Mouse (Mus musculus) heart, embryonic 16.5 days (tissue): Measurements from ENCODE around the gene Tmem50a. TPM values are rescaled to one million over a fixed set of nuclear protein-coding genes. Genes with fewer than 3 reads are reported as not detected.

Experiments used
- ATAC-seq: fragments of 200-750 bp; cut with Nextera tagmentation; replicated peaks from 2 replicates; pipeline ENCODE4 v1.8.0; 2017; ENCODE audit warnings: moderate number of reproducible peaks; ENCODE audit not compliant: insufficient read depth, low FRiP score; ENCODE audit errors: extremely low read depth
- H3K27ac ChIP-seq: fragments of 300-500 bp; sonication (generic); 2 replicates; pipeline ENCODE4 v1.5.1; 2014; ENCODE audit warnings: mild to moderate bottlenecking, low read length, control low read depth, moderate library complexity
- H3K27me3 ChIP-seq: fragments of 300-500 bp; sonication (generic); 2 replicates; pipeline ENCODE4 v1.6.1; 2014; ENCODE audit warnings: low read length, mixed read lengths; ENCODE audit not compliant: control insufficient read depth, insufficient read depth
- H3K36me3 ChIP-seq: fragments of 300-500 bp; sonication (generic); 2 replicates; pipeline ENCODE4 v1.6.1; 2014; ENCODE audit not compliant: control insufficient read depth, insufficient read depth
- H3K4me1 ChIP-seq: fragments of 300-500 bp; sonication (generic); 2 replicates; pipeline ENCODE4 v1.6.1; 2014; ENCODE audit warnings: low read length, mixed read lengths; ENCODE audit not compliant: control insufficient read depth, insufficient read depth
- H3K4me2 ChIP-seq: fragments of 300-500 bp; sonication (generic); 2 replicates; pipeline ENCODE4 v1.6.1; 2014; ENCODE audit warnings: low read depth, mild to moderate bottlenecking, control low read depth, low read length
- H3K4me3 ChIP-seq: fragments of 300-500 bp; sonication (generic); 2 replicates; pipeline ENCODE4 v1.5.1; 2014; ENCODE audit warnings: mild to moderate bottlenecking, control low read depth, low read length
- H3K9ac ChIP-seq: fragments of 300-500 bp; sonication (generic); 2 replicates; pipeline ENCODE4 v1.6.1; 2014; ENCODE audit warnings: low read length, control low read depth
- H3K9me3 ChIP-seq: fragments of 300-500 bp; sonication (generic); replicated peaks from 2 replicates; pipeline ENCODE4 v1.6.1; 2016; ENCODE audit warnings: low read length; ENCODE audit not compliant: control insufficient read depth
- WGBS: fragments of 180-500 bp; shearing (Covaris S2); extraction: QIAGEN DNeasy Blood & Tissue Kit; methylation state at CpG from one replicate; pipeline ENCODE4 v1.1.7; 2014; 5-methylcytosine and 5-hydroxymethylcytosine counted together
- polyA plus RNA-seq: library from polyadenylated mRNA; unstranded; fragments of >200 nt; fragmentation: Nextera tagmentation; extraction: Ambion mirVana; gene quantifications from 2 replicates; pipeline ENCODE4 v1.2.1, GENCODE M21; 2015

Gene Tmem50a
- polyA plus RNA-seq, 1 experiment from 2014 or later = 150 TPM

DNA sequence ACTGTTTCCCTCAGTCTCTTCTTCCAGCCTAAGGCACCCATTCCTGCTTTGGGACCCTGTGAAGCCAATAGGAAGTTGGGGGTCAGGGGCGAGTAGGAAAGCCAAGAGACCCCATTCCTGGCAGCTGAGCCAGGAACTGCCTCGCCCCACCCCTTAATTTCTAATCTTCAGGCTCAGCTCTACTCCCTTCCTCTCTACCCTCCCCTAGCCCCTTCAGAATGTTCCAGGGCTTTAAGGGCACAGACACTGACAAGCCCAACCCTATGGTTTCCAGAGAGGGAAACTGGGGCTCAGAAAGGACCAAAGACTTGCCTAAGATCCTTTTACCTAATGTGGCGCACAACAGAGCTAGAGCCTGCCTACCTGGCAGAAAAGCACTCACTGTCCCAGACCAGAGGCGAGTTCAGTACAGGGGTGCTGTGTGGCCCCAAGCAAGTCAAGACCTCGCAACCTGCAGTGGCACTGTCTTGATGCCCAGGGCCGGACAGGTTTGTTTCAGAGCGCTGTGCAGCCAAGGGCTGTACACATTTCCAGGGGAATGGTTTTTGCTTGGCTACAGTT, 44.9 kb downstream of the Tmem50a start:
- Histone ChIP-seq H3K4me2 (peak overlapping the region; percentile 61), H3K4me3 (peak overlapping the region; percentile 27), H3K27me3 (peaks cover 22% of the 10 kb centered on the region), H3K36me3 (no peaks in the 10 kb centered on the region), H3K27ac (no peak overlapping the region), H3K9me3 (no peaks in the 10 kb centered on the region), H3K4me1 (peaks cover 6% of the 10 kb centered on the region), H3K9ac (peak overlapping the region; percentile 50)
- 44% methylated on average over 7 of the region's 7 CpGs for WGBS
- ATAC-seq = peak; percentile 63

- peak overlapping the region; percentile 61 for H3K4me2 ChIP-seq
- no peak for ATAC-seq
- H3K9ac ChIP-seq = peak overlapping the region; percentile 50
- no peak overlapping the region for H3K27ac ChIP-seq
- H3K4me3 ChIP-seq = peak overlapping the region; percentile 27
- 10% methylated on average over 16 of the region's 16 CpGs for WGBS
- H3K4me1 ChIP-seq = peaks cover 6% of the 10 kb centered on the region
- H3K9me3 ChIP-seq = no peaks in the 10 kb centered on the region
- no peaks in the 10 kb centered on the region for H3K36me3 ChIP-seq
- peaks cover 22% of the 10 kb centered on the region for H3K27me3 ChIP-seq
Observed at GRCm38 (mm10) chr4:134869068-134869730, 45.6 kb downstream of the Tmem50a start.

DNA sequence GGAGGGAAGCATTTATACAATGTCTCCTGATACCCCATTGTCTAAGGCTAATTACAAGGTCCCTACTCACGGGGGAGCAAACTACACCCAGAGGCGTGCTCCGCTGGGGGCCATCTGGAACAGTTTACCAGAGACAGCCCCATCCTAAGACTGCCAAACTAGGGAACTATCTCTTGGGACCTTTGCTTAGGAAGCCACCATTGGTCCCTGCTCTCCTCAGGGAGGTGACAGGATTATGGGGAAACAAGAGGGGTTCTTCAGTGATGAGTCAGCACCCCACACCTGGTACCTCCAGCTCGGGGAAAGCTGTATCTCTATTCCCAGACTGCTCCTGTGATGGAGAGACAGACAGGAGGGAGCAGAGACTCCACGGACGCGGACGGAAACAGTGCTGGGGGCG, 46.3 kb downstream of the Tmem50a start:
- ATAC-seq = no peak
- no peak overlapping the region for H3K4me3 ChIP-seq
- no peaks in the 10 kb centered on the region for H3K9me3 ChIP-seq
- H3K4me2 ChIP-seq = no peak overlapping the region
- 31% methylated on average over 9 of the region's 9 CpGs for WGBS
- H3K4me1 ChIP-seq = peaks cover 6% of the 10 kb centered on the region
- H3K27ac ChIP-seq = no peak overlapping the region
- no peaks in the 10 kb centered on the region for H3K36me3 ChIP-seq
- H3K9ac ChIP-seq = no peak overlapping the region
- peaks cover 22% of the 10 kb centered on the region for H3K27me3 ChIP-seq

DNA sequence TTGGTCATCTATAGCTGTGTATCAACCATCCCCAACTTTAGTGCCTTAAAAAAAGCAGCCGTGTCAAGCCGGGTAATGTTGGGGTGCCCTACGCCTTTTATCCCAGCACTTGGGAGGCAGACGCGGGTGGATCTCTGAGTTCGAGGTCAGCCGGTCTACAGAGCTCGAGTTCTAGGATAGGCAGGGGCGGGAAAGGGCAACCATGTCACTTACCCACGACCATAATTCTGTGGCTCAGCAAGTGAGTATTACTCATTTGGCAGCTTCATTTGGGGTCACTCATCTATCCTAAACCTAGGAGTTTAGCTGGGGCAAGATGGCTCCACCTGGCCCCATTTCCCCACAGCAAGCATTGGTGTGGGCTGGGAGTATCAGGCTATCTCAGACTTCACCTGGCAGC, 46.8 kb downstream of the Tmem50a start:
- H3K4me2 ChIP-seq = no peak overlapping the region
- no peak overlapping the region for H3K27ac ChIP-seq
- H3K9ac ChIP-seq = no peak overlapping the region
- peaks cover 22% of the 10 kb centered on the region for H3K27me3 ChIP-seq
- no peaks in the 10 kb centered on the region for H3K9me3 ChIP-seq
- H3K4me1 ChIP-seq = peaks cover 6% of the 10 kb centered on the region
- H3K36me3 ChIP-seq = no peaks in the 10 kb centered on the region
- H3K4me3 ChIP-seq = no peak overlapping the region
- no peak for ATAC-seq
- 89% methylated on average over 10 of the region's 10 CpGs for whole genome bisulfite sequencing

- H3K4me3 ChIP-seq = no peak overlapping the region
- no peak overlapping the region for H3K9ac ChIP-seq
- H3K27me3 ChIP-seq = peaks cover 22% of the 10 kb centered on the region
- no peak overlapping the region for H3K4me2 ChIP-seq
- WGBS = 90% methylated on average over 8 of the region's 8 CpGs
- no peaks in the 10 kb centered on the region for H3K9me3 ChIP-seq
- H3K4me1 ChIP-seq = peaks cover 6% of the 10 kb centered on the region
- no peak overlapping the region for H3K27ac ChIP-seq
- no peak for ATAC-seq
- no peaks in the 10 kb centered on the region for H3K36me3 ChIP-seq
Observed at GRCm38 (mm10) chr4:134867661-134868060, 47.2 kb downstream of the Tmem50a start.

DNA sequence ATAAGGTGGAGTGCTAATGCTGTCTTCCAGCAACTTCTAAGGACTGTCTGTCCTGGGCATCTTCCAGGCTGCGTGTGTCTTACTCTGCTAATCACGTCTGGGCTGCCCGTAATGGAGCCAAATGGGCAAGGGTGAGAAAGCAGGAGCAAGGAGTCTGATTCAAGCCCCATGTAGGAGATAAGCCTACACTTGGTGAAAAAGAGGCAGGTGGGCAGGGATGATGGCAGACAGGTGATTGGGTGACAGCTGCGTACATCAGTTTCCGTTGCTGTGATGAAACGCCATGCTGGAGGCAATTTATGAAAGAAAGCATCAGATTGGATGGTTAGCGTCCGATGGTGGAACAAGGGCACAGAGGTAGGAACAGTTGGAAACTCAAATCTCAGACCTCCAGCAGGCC, 47.6 kb downstream of the Tmem50a start:
- no peak for ATAC-seq
- Histone ChIP-seq H3K27ac (no peak overlapping the region), H3K4me2 (no peak overlapping the region), H3K4me1 (peaks cover 6% of the 10 kb centered on the region), H3K4me3 (no peak overlapping the region), H3K9ac (no peak overlapping the region), H3K9me3 (no peaks in the 10 kb centered on the region), H3K36me3 (no peaks in the 10 kb centered on the region), H3K27me3 (peaks cover 22% of the 10 kb centered on the region)
- 88% methylated on average over 8 of the region's 8 CpGs for WGBS

DNA sequence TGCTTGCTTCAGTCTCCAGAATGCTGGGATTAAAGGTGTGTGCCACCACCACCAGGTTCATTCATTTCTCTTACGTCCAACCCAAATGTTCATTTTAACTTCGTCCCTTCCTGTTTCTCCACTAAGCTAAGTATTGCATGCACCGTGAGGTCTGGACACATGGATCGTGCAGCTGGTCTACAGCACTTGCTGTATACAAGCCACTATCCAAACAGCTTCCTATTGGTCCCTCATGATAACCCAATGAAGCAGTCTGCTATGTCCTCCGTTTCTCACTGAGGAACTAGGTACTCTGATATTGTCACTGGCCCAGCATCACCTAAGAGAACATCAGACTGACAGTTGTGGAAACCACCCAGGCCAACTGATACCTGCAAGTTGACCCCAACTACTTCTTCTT, 49.0 kb downstream of the Tmem50a start:
- H3K4me3 ChIP-seq = no peak overlapping the region
- no peaks in the 10 kb centered on the region for H3K9me3 ChIP-seq
- no peak for ATAC-seq
- no peaks in the 10 kb centered on the region for H3K36me3 ChIP-seq
- WGBS = 85% methylated on average over 5 of the region's 5 CpGs
- H3K27ac ChIP-seq = no peak overlapping the region
- H3K9ac ChIP-seq = no peak overlapping the region
- H3K27me3 ChIP-seq = peaks cover 20% of the 10 kb centered on the region
- H3K4me2 ChIP-seq = no peak overlapping the region
- peaks cover 6% of the 10 kb centered on the region for H3K4me1 ChIP-seq

DNA sequence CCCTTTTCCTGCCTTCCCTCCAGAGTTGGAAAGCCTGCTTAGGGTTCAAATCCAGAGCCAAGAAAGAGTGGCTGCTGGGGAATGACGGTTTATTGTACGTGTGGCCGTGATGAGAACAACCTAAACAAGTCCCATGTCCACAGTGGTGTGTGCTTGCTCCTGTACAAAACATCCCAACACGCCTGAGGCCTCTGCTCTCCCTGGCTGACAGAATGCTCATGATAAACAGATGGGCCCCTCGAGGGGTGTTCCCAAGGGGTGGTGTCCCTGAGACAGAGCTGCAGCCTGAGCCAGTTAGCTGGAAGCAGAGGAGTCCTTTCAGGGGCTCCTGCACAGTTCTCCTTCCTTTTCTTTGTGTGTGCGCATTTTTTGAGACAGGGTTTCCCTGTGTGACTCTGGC, 49.5 kb downstream of the Tmem50a start:
- Histone ChIP-seq H3K9me3 (no peaks in the 10 kb centered on the region), H3K9ac (no peak overlapping the region), H3K4me2 (no peak overlapping the region), H3K4me3 (no peak overlapping the region), H3K27ac (no peak overlapping the region), H3K36me3 (no peaks in the 10 kb centered on the region), H3K27me3 (peaks cover 17% of the 10 kb centered on the region), H3K4me1 (peaks cover 6% of the 10 kb centered on the region)
- WGBS = 62% methylated on average over 6 of the region's 6 CpGs
- ATAC-seq = no peak

GRCm38 (mm10) chr4:134863937-134864729, 50.7 kb downstream of the Tmem50a start, which contains the start of gene Rhd:
Rhd (plus strand) TSS chr4:134864536.
- ATAC-seq = no peak
- Histone ChIP-seq H3K9ac (no peak within 1 kb of the TSS), H3K27ac (no peak within 1 kb of the TSS)

More at GRCm38 (mm10) chr4:134863937-134864729, 50.7 kb downstream of the Tmem50a start, which contains the start of gene Rhd:
- H3K9me3 ChIP-seq = no peaks in the 10 kb centered on the region
- no peaks in the 10 kb centered on the region; the same call in 1 of the 2 replicates for H3K4me1 ChIP-seq
- H3K4me3 ChIP-seq = no peak within 1 kb of the TSS
- peaks cover 11% of the 10 kb centered on the region for H3K27me3 ChIP-seq
- 42% methylated on average over 14 of the region's 14 CpGs for WGBS
- H3K4me2 ChIP-seq = no peak within 1 kb of the TSS
- H3K36me3 ChIP-seq = no peaks in the 10 kb centered on the region
